Mouse (Mus musculus) heart, postnatal 25 days (tissue): ENCODE measurements around the gene Smpd1. TPM values are rescaled to one million over a fixed set of nuclear protein-coding genes. Genes with fewer than 3 reads are reported as not detected.
A peak's percentile ranks its signal among the peaks of the same experiment; 100 is the strongest.

Experiments used
- DNase-seq: peaks from one replicate; pipeline ENCODE4 v3.0.0; 2022; ENCODE audit warnings: low spot score
- intact Hi-C: fragments of 180-260 bp; cut with DNase I; formaldehyde crosslinking; loops from one replicate; pipeline ENCODE4 v1.15.1; 2025
- total RNA-seq, 2 experiments: library from RNA; stranded (reverse); gene quantifications; 2 replicates each; pipeline ENCODE4 v1.2.3; 2021

The Smpd1 gene
- 100 to 1,000 TPM; 155 to 156 TPM for total RNA-seq

GRCm38 (mm10) chr7:105554212-105554942, at the start of gene Smpd1:
Smpd1 (plus strand) TSS chr7:105554360.
- DNase-seq = peak; percentile 87
- intact Hi-C loops = loop anchor here (1.0 to 5.0 kb wide), 4 partner anchors 27 to 258 kb away; partner anchors contain the start of genes Apbb1, Ilk, Mrpl17 and Rrp8

GRCm38 (mm10) chr7:105507257-105507656, 46.9 kb upstream of the Smpd1 start:
- intact Hi-C loops = no loop called here
- DNase-seq = no peak

GRCm38 (mm10) chr7:105510143-105510542, 44.0 kb upstream of the Smpd1 start:
- intact Hi-C loops = no loop called here
- no peak for DNase-seq

- intact Hi-C loops = loop anchor here (2.0 kb wide), 1 partner anchor 343 kb away; no protein-coding TSS in a partner anchor
- no peak for DNase-seq
Measured at GRCm38 (mm10) chr7:105513845-105514291, 40.3 kb upstream of the Smpd1 start.

- intact Hi-C loops = loop anchor here (2.0 kb wide), 1 partner anchor 344 kb away; no protein-coding TSS in a partner anchor
- DNase-seq = no peak
Measured at GRCm38 (mm10) chr7:105514561-105514960, 39.6 kb upstream of the Smpd1 start.

- intact Hi-C loops = loop anchor here (2.0 kb wide), 1 partner anchor 344 kb away; no protein-coding TSS in a partner anchor
- DNase-seq = peak; percentile 7
Measured at GRCm38 (mm10) chr7:105515178-105515577, 39.0 kb upstream of the Smpd1 start.

- DNase-seq = no peak
- intact Hi-C loops = loop anchor here (1.0 kb wide), 1 partner anchor 105 kb away; no protein-coding TSS in a partner anchor
Measured at GRCm38 (mm10) chr7:105516669-105517360, 37.3 kb upstream of the Smpd1 start.

GRCm38 (mm10) chr7:105519336-105519735, 34.8 kb upstream of the Smpd1 start:
- DNase-seq = no peak
- intact Hi-C loops = no loop called here

GRCm38 (mm10) chr7:105519771-105520170, 34.4 kb upstream of the Smpd1 start:
- no peak for DNase-seq
- intact Hi-C loops = no loop called here

GRCm38 (mm10) chr7:105520201-105520600, 34.0 kb upstream of the Smpd1 start:
- intact Hi-C loops = no loop called here
- no peak for DNase-seq

GRCm38 (mm10) chr7:105524222-105524621, 29.9 kb upstream of the Smpd1 start:
- no peak for DNase-seq
- intact Hi-C loops = no loop called here

- DNase-seq = no peak
- intact Hi-C loops = no loop called here
Measured at GRCm38 (mm10) chr7:105527306-105527937, 26.7 kb upstream of the Smpd1 start.

- intact Hi-C loops = no loop called here
Measured at GRCm38 (mm10) chr7:105528094-105528493, 26.1 kb upstream of the Smpd1 start.

GRCm38 (mm10) chr7:105534162-105534561, 20.0 kb upstream of the Smpd1 start:
- intact Hi-C loops = loop anchor here (1.0 kb wide), 1 partner anchor 66 kb away; the partner anchor contains the start of gene Hpx
- DNase-seq = no peak

More at GRCm38 (mm10) chr7:105528094-105528493, 26.1 kb upstream of the Smpd1 start:
- DNase-seq = no peak

- intact Hi-C loops = no loop called here
- no peak for DNase-seq
Measured at GRCm38 (mm10) chr7:105545986-105546385, 8.2 kb upstream of the Smpd1 start.

GRCm38 (mm10) chr7:105547970-105548369, 6.2 kb upstream of the Smpd1 start:
- DNase-seq = no peak
- intact Hi-C loops = loop anchor here (2.0 kb wide), 1 partner anchor 103 kb away; the partner anchor contains the start of gene Dnhd1

GRCm38 (mm10) chr7:105549035-105549434, 5.1 kb upstream of the Smpd1 start:
- DNase-seq = no peak
- intact Hi-C loops = loop anchor here (1.0 to 2.0 kb wide), 2 partner anchors 54 to 102 kb away; partner anchors contain the start of gene Dnhd1

- intact Hi-C loops = loop anchor here (1.0 to 5.0 kb wide), 4 partner anchors 28 to 259 kb away; partner anchors contain the start of genes Apbb1, Ilk, Mrpl17 and Rrp8
- DNase-seq = no peak
Measured at GRCm38 (mm10) chr7:105553456-105554211, 526 bp upstream of the Smpd1 start.

GRCm38 (mm10) chr7:105555571-105555970, 1.4 kb downstream of the Smpd1 start:
- DNase-seq = no peak
- intact Hi-C loops = no loop called here
